In genomic region chr6:140460398-140460797, GRCm38 (mm10) we compare ENCODE assay signal across 25 mouse cellular contexts. TPM values are rescaled to one million over a fixed set of nuclear protein-coding genes. Genes with fewer than 3 reads are reported as not detected.
DNase-seq lines count a peak whose midpoint lies in the region; ATAC-seq lines count a peak whose summit lies in the region.
"Had no signal": no experiment of that assay in that cellular context is flagged by ENCODE, and none has a peak within 500 bp of the region (broad histone marks: within the 10 kb centered on the region; RNA-seq: fewer than 3 reads in every experiment).

No protein-coding gene starts in this region.

- 0 out of 2 replicates have a peak overlapping the region, but pooled peaks have one; percentile 18 for H3K27ac ChIP-seq in kidney, embryonic 16.5 days (ENCODE audit: low read length)
- H3K27ac ChIP-seq in neural tube, embryonic 14.5 days (ENCODE audit: low read depth, low read length) = no peak overlapping the region
- H3K27ac ChIP-seq in neural tube, embryonic 15.5 days (replicated peaks) = no peak overlapping the region
- H3K27ac ChIP-seq: embryonic facial prominence, embryonic 12.5 days; embryonic facial prominence, embryonic 15.5 days; gastrocnemius, adult 2 months; heart, embryonic 15.5 days; hindbrain, embryonic 14.5 days; hindbrain, postnatal 0 days had no signal

- DNase-seq in heart, adult 11 months = peak; percentile 43
- DNase-seq in heart, postnatal 25 days (ENCODE audit: low spot score) = no peak
- DNase-seq in kidney, adult 11 months = no peak
- DNase-seq: adrenal gland, adult 2 months; adrenal gland, postnatal 14 days; cerebellum, adult 11 months; cerebellum, adult 2 months; cerebellum, adult 9-11 months; cerebellum, postnatal 25 days; forebrain, postnatal 0 days; gastrocnemius, adult 2 months; gastrocnemius, postnatal 14 days; heart, adult 18-20 months; heart, postnatal 10 days; heart, postnatal 4 days had no signal

- intact Hi-C loops in heart, postnatal 25 days (cut with DNase I) = no loop called here

- H3K9me3 ChIP-seq in kidney, embryonic 16.5 days (ENCODE audit: low read length) = no peaks in the 10 kb centered on the region
- H3K9me3 ChIP-seq in neural tube, embryonic 14.5 days (ENCODE audit: control insufficient read depth, low read length) = no peaks in the 10 kb centered on the region
- H3K9me3 ChIP-seq in neural tube, embryonic 15.5 days (replicated peaks) = no peaks in the 10 kb centered on the region
- H3K9me3 ChIP-seq: embryonic facial prominence, embryonic 12.5 days; embryonic facial prominence, embryonic 15.5 days; heart, embryonic 12.5 days; heart, embryonic 15.5 days had no signal

- H3K4me2 ChIP-seq in kidney, embryonic 16.5 days (replicated peaks; ENCODE audit: low read depth, low read length) = no peak overlapping the region
- no peak overlapping the region for H3K4me2 ChIP-seq in neural tube, embryonic 14.5 days (ENCODE audit: low read depth, low read length)
- H3K4me2 ChIP-seq in neural tube, embryonic 15.5 days = no peak overlapping the region
- H3K4me2 ChIP-seq: embryonic facial prominence, embryonic 12.5 days; embryonic facial prominence, embryonic 15.5 days; heart, embryonic 12.5 days; heart, embryonic 15.5 days; hindbrain, embryonic 14.5 days had no signal

- no peak overlapping the region for H3K4me3 ChIP-seq in kidney, embryonic 16.5 days (ENCODE audit: low read length)
- no peak overlapping the region for H3K4me3 ChIP-seq in neural tube, embryonic 14.5 days (ENCODE audit: low read depth, low read length)
- no peak overlapping the region for H3K4me3 ChIP-seq in neural tube, embryonic 15.5 days (replicated peaks)
- H3K4me3 ChIP-seq: embryonic facial prominence, embryonic 12.5 days; embryonic facial prominence, embryonic 15.5 days; gastrocnemius, adult 2 months; heart, embryonic 12.5 days; heart, embryonic 15.5 days had no signal

- peaks cover 21% of the 10 kb centered on the region for H3K4me1 ChIP-seq in kidney, embryonic 16.5 days (ENCODE audit: insufficient read depth, low read length)
- H3K4me1 ChIP-seq in neural tube, embryonic 14.5 days (ENCODE audit: control insufficient read depth, insufficient read depth, low read length) = 0 out of 2 replicates have a peak, but pooled peaks cover 5% of the 10 kb centered on the region
- H3K4me1 ChIP-seq in neural tube, embryonic 15.5 days = peaks cover 7% of the 10 kb centered on the region; the same call in 1 of the 2 replicates
- H3K4me1 ChIP-seq: heart, embryonic 15.5 days had no signal

- no peak overlapping the region for H3K9ac ChIP-seq in kidney, embryonic 16.5 days (replicated peaks; ENCODE audit: low read length)
- no peak overlapping the region for H3K9ac ChIP-seq in neural tube, embryonic 14.5 days (replicated peaks; ENCODE audit: low read depth, low read length)
- H3K9ac ChIP-seq in neural tube, embryonic 15.5 days (replicated peaks) = no peak overlapping the region
- H3K9ac ChIP-seq: embryonic facial prominence, embryonic 12.5 days; embryonic facial prominence, embryonic 15.5 days; forebrain, postnatal 0 days; heart, embryonic 12.5 days; heart, embryonic 15.5 days; hindbrain, embryonic 14.5 days had no signal

- H3K36me3 ChIP-seq in kidney, embryonic 16.5 days (ENCODE audit: insufficient read depth, low read length) = no peaks in the 10 kb centered on the region
- no peaks in the 10 kb centered on the region for H3K36me3 ChIP-seq in neural tube, embryonic 14.5 days (ENCODE audit: control insufficient read depth, insufficient read depth, low read length)
- H3K36me3 ChIP-seq in neural tube, embryonic 15.5 days = no peaks in the 10 kb centered on the region
- H3K36me3 ChIP-seq: embryonic facial prominence, embryonic 12.5 days; embryonic facial prominence, embryonic 15.5 days; heart, embryonic 12.5 days; heart, embryonic 15.5 days had no signal

- WGBS in kidney, embryonic 16.5 days = 38% methylated on average over 7 of the region's 7 CpGs
- WGBS in neural tube, embryonic 14.5 days = 73% methylated on average over 7 of the region's 7 CpGs
- 64% methylated on average over 7 of the region's 7 CpGs for WGBS in neural tube, embryonic 15.5 days

- H3K27me3 ChIP-seq in kidney, embryonic 16.5 days (ENCODE audit: insufficient read depth, low read length) = no peaks in the 10 kb centered on the region
- no peaks in the 10 kb centered on the region for H3K27me3 ChIP-seq in neural tube, embryonic 14.5 days (ENCODE audit: control insufficient read depth, insufficient read depth, low read length)
- H3K27me3 ChIP-seq in neural tube, embryonic 15.5 days (replicated peaks) = no peaks in the 10 kb centered on the region
- H3K27me3 ChIP-seq: embryonic facial prominence, embryonic 12.5 days; embryonic facial prominence, embryonic 15.5 days; heart, embryonic 12.5 days; heart, embryonic 15.5 days had no signal

- peak; percentile 74 for ATAC-seq in kidney, embryonic 16.5 days (ENCODE audit: low FRiP score, low TSS enrichment)
- peak; percentile 38; the same call in 1 of the 2 replicates for ATAC-seq in neural tube, embryonic 14.5 days (ENCODE audit: low read depth)
- ATAC-seq in neural tube, embryonic 15.5 days (ENCODE audit: low FRiP score) = no peak
- ATAC-seq: forebrain, embryonic 14.5 days; forebrain, postnatal 0 days; hindbrain, postnatal 0 days had no signal

RNA-seq across cellular contexts. Expression of gene Plekha5, which starts 36.5 kb away (rescaled TPM):
- total RNA-seq in heart, postnatal 25 days (2021) = 10 to 100 TPM; 27.2 to 31.0 TPM
- 45.4 and 46.5 TPM in 2 replicates for polyA plus RNA-seq in kidney, embryonic 16.5 days (2015; fragmentation: Nextera tagmentation; extraction: Ambion mirVana)
- polyA plus RNA-seq in neural tube, embryonic 14.5 days (2014; fragmentation: Nextera tagmentation; extraction: Ambion mirVana) = 42.2 and 53.1 TPM in 2 replicates
- polyA plus RNA-seq in neural tube, embryonic 15.5 days (2015; fragmentation: Nextera tagmentation; extraction: Ambion mirVana) = 33.9 and 40.9 TPM in 2 replicates
